Mouse (Mus musculus): Measurements from ENCODE around the gene Zc3h4. TPM values are rescaled to one million over a fixed set of nuclear protein-coding genes. Genes with fewer than 3 reads are reported as not detected.

Gene Zc3h4
- polyA plus RNA-seq, 1 experiment from 2014 or later, result 17.0 TPM

- Histone ChIP-seq H3K4me2 (replicated peaks) (peak overlapping the region; percentile 86), H3K4me3 (replicated peaks; ENCODE audit: low read length) (no peak overlapping the region), H3K36me3 (replicated peaks; ENCODE audit: control insufficient read depth, insufficient read depth) (no peaks in the 10 kb centered on the region), H3K9ac (peak overlapping the region; percentile 48), H3K4me1 (replicated peaks; ENCODE audit: control insufficient read depth, insufficient read depth, low read length) (peaks cover 30% of the 10 kb centered on the region), H3K27ac (peak overlapping the region; percentile 71), H3K9me3 (ENCODE audit: control insufficient read depth, low read length) (no peaks in the 10 kb centered on the region), H3K27me3 (ENCODE audit: control insufficient read depth, insufficient read depth, low read length) (no peaks in the 10 kb centered on the region)
- DNase-seq (ENCODE audit: low spot score) (no peak), ATAC-seq (ENCODE audit: low FRiP score) (no peak)
- 66% methylated on average over 11 of the region's 11 CpGs for WGBS
These were observed 5.0 kb downstream of the Zc3h4 start for GRCm38 (mm10) chr7:16405516-16406351.

- H3K4me1 ChIP-seq (replicated peaks; ENCODE audit: control insufficient read depth, insufficient read depth, low read length), result peaks cover 30% of the 10 kb centered on the region
- H3K27ac ChIP-seq, result no peak overlapping the region
- H3K9ac ChIP-seq, result no peak overlapping the region
- DNase-seq (ENCODE audit: low spot score) (no peak), ATAC-seq (ENCODE audit: low FRiP score) (no peak)
- no peak overlapping the region for H3K4me3 ChIP-seq (replicated peaks; ENCODE audit: low read length)
- no peak overlapping the region for H3K4me2 ChIP-seq (replicated peaks)
- H3K27me3 ChIP-seq (ENCODE audit: control insufficient read depth, insufficient read depth, low read length), result no peaks in the 10 kb centered on the region
- H3K36me3 ChIP-seq (replicated peaks; ENCODE audit: control insufficient read depth, insufficient read depth), result no peaks in the 10 kb centered on the region
- 93% methylated on average over 3 of the region's 3 CpGs for WGBS
- H3K9me3 ChIP-seq (ENCODE audit: control insufficient read depth, low read length), result no peaks in the 10 kb centered on the region
These were observed 6.3 kb downstream of the Zc3h4 start for GRCm38 (mm10) chr7:16406978-16407377.

- H3K27ac ChIP-seq, result no peak overlapping the region
- H3K36me3 ChIP-seq (replicated peaks; ENCODE audit: control insufficient read depth, insufficient read depth), result peaks cover under 1% of the 10 kb centered on the region; the same call in 1 of the 2 replicates
- no peak for DNase-seq (ENCODE audit: low spot score)
- no peak overlapping the region for H3K9ac ChIP-seq
- no peak for ATAC-seq (ENCODE audit: low FRiP score)
- H3K4me1 ChIP-seq (replicated peaks; ENCODE audit: control insufficient read depth, insufficient read depth, low read length), result peaks cover 11% of the 10 kb centered on the region
- H3K4me2 ChIP-seq (replicated peaks), result no peak overlapping the region
- 96% methylated on average over 5 of the region's 5 CpGs for WGBS
- H3K27me3 ChIP-seq (ENCODE audit: control insufficient read depth, insufficient read depth, low read length), result no peaks in the 10 kb centered on the region
- H3K4me3 ChIP-seq (replicated peaks; ENCODE audit: low read length), result no peak overlapping the region
- no peaks in the 10 kb centered on the region for H3K9me3 ChIP-seq (ENCODE audit: control insufficient read depth, low read length)
These were observed 10.4 kb downstream of the Zc3h4 start for GRCm38 (mm10) chr7:16411100-16411499.

- Histone ChIP-seq H3K27me3 (ENCODE audit: control insufficient read depth, insufficient read depth, low read length) (no peaks in the 10 kb centered on the region), H3K4me2 (replicated peaks) (no peak overlapping the region), H3K9me3 (ENCODE audit: control insufficient read depth, low read length) (no peaks in the 10 kb centered on the region), H3K36me3 (replicated peaks; ENCODE audit: control insufficient read depth, insufficient read depth) (peaks cover 13% of the 10 kb centered on the region), H3K27ac (no peak overlapping the region), H3K4me1 (replicated peaks; ENCODE audit: control insufficient read depth, insufficient read depth, low read length) (0 out of 2 replicates have a peak, but pooled peaks cover 8% of the 10 kb centered on the region), H3K4me3 (replicated peaks; ENCODE audit: low read length) (no peak overlapping the region), H3K9ac (no peak overlapping the region)
- ATAC-seq (ENCODE audit: low FRiP score) (no peak; the same call in 1 of the 2 replicates), DNase-seq (ENCODE audit: low spot score) (no peak)
- 87% methylated on average over 8 of the region's 8 CpGs for WGBS
These were observed 11.6 kb downstream of the Zc3h4 start for GRCm38 (mm10) chr7:16412220-16412896.

- H3K4me3 ChIP-seq (replicated peaks; ENCODE audit: low read length), result no peak overlapping the region
- ATAC-seq (ENCODE audit: low FRiP score) (no peak), DNase-seq (ENCODE audit: low spot score) (no peak)
- peaks cover 19% of the 10 kb centered on the region for H3K36me3 ChIP-seq (replicated peaks; ENCODE audit: control insufficient read depth, insufficient read depth)
- no peaks in the 10 kb centered on the region for H3K9me3 ChIP-seq (ENCODE audit: control insufficient read depth, low read length)
- no peak overlapping the region for H3K9ac ChIP-seq
- 64% methylated on average over 2 of the region's 2 CpGs for WGBS
- no peak overlapping the region for H3K27ac ChIP-seq
- 0 out of 2 replicates have a peak, but pooled peaks cover 8% of the 10 kb centered on the region for H3K4me1 ChIP-seq (replicated peaks; ENCODE audit: control insufficient read depth, insufficient read depth, low read length)
- no peak overlapping the region for H3K4me2 ChIP-seq (replicated peaks)
- no peaks in the 10 kb centered on the region for H3K27me3 ChIP-seq (ENCODE audit: control insufficient read depth, insufficient read depth, low read length)
These were observed 12.2 kb downstream of the Zc3h4 start for GRCm38 (mm10) chr7:16412930-16413329.

- Histone ChIP-seq H3K4me1 (replicated peaks; ENCODE audit: control insufficient read depth, insufficient read depth, low read length) (0 out of 2 replicates have a peak, but pooled peaks cover 8% of the 10 kb centered on the region), H3K36me3 (replicated peaks; ENCODE audit: control insufficient read depth, insufficient read depth) (peaks cover 43% of the 10 kb centered on the region), H3K4me3 (replicated peaks; ENCODE audit: low read length) (no peak overlapping the region)
These were observed 14.7 kb downstream of the Zc3h4 start for GRCm38 (mm10) chr7:16415426-16415825.

GRCm38 (mm10) chr7:16417141-16417771, 16.5 kb downstream of the Zc3h4 start:
- Histone ChIP-seq H3K4me1 (replicated peaks; ENCODE audit: control insufficient read depth, insufficient read depth, low read length) (0 out of 2 replicates have a peak, but pooled peaks cover 8% of the 10 kb centered on the region), H3K4me3 (replicated peaks; ENCODE audit: low read length) (no peak overlapping the region), H3K9me3 (ENCODE audit: control insufficient read depth, low read length) (no peaks in the 10 kb centered on the region), H3K27me3 (ENCODE audit: control insufficient read depth, insufficient read depth, low read length) (no peaks in the 10 kb centered on the region), H3K27ac (no peak overlapping the region), H3K9ac (no peak overlapping the region), H3K36me3 (replicated peaks; ENCODE audit: control insufficient read depth, insufficient read depth) (peaks cover 61% of the 10 kb centered on the region), H3K4me2 (replicated peaks) (no peak overlapping the region)
- WGBS, result 91% methylated on average over 10 of the region's 10 CpGs
- ATAC-seq (ENCODE audit: low FRiP score) (no peak), DNase-seq (ENCODE audit: low spot score) (no peak)

More at GRCm38 (mm10) chr7:16415426-16415825, 14.7 kb downstream of the Zc3h4 start:
- DNase-seq (ENCODE audit: low spot score) (no peak), ATAC-seq (ENCODE audit: low FRiP score) (no peak)
- no peak overlapping the region for H3K4me2 ChIP-seq (replicated peaks)
- no peaks in the 10 kb centered on the region for H3K27me3 ChIP-seq (ENCODE audit: control insufficient read depth, insufficient read depth, low read length)
- WGBS, result 85% methylated on average over 3 of the region's 3 CpGs
- H3K27ac ChIP-seq, result no peak overlapping the region
- H3K9me3 ChIP-seq (ENCODE audit: control insufficient read depth, low read length), result no peaks in the 10 kb centered on the region
- H3K9ac ChIP-seq, result no peak overlapping the region

GRCm38 (mm10) chr7:16418713-16419112, 18.0 kb downstream of the Zc3h4 start:
- H3K27me3 ChIP-seq (ENCODE audit: control insufficient read depth, insufficient read depth, low read length), result no peaks in the 10 kb centered on the region
- H3K36me3 ChIP-seq (replicated peaks; ENCODE audit: control insufficient read depth, insufficient read depth), result peaks cover 76% of the 10 kb centered on the region
- DNase-seq (ENCODE audit: low spot score), result no peak
- no peaks in the 10 kb centered on the region for H3K4me1 ChIP-seq (replicated peaks; ENCODE audit: control insufficient read depth, insufficient read depth, low read length)
- H3K9me3 ChIP-seq (ENCODE audit: control insufficient read depth, low read length), result no peaks in the 10 kb centered on the region
- no peak overlapping the region for H3K9ac ChIP-seq
- no peak overlapping the region for H3K27ac ChIP-seq
- no peak overlapping the region for H3K4me2 ChIP-seq (replicated peaks)
- 91% methylated on average over 5 of the region's 5 CpGs for WGBS
- H3K4me3 ChIP-seq (replicated peaks; ENCODE audit: low read length), result no peak overlapping the region
- no peak for ATAC-seq (ENCODE audit: low FRiP score)

GRCm38 (mm10) chr7:16420493-16421118, 19.9 kb downstream of the Zc3h4 start:
- no peak overlapping the region for H3K9ac ChIP-seq
- H3K36me3 ChIP-seq (replicated peaks; ENCODE audit: control insufficient read depth, insufficient read depth), result peaks cover 95% of the 10 kb centered on the region
- no peak overlapping the region for H3K4me2 ChIP-seq (replicated peaks)
- H3K27ac ChIP-seq, result no peak overlapping the region
- H3K4me1 ChIP-seq (replicated peaks; ENCODE audit: control insufficient read depth, insufficient read depth, low read length), result no peaks in the 10 kb centered on the region
- ATAC-seq (ENCODE audit: low FRiP score) (no peak), DNase-seq (ENCODE audit: low spot score) (no peak)
- H3K27me3 ChIP-seq (ENCODE audit: control insufficient read depth, insufficient read depth, low read length), result no peaks in the 10 kb centered on the region
- H3K9me3 ChIP-seq (ENCODE audit: control insufficient read depth, low read length), result no peaks in the 10 kb centered on the region
- no peak overlapping the region for H3K4me3 ChIP-seq (replicated peaks; ENCODE audit: low read length)
- 95% methylated on average over 8 of the region's 8 CpGs for WGBS
